Mouse (Mus musculus): ENCODE data around the gene Phrf1.

DNA sequence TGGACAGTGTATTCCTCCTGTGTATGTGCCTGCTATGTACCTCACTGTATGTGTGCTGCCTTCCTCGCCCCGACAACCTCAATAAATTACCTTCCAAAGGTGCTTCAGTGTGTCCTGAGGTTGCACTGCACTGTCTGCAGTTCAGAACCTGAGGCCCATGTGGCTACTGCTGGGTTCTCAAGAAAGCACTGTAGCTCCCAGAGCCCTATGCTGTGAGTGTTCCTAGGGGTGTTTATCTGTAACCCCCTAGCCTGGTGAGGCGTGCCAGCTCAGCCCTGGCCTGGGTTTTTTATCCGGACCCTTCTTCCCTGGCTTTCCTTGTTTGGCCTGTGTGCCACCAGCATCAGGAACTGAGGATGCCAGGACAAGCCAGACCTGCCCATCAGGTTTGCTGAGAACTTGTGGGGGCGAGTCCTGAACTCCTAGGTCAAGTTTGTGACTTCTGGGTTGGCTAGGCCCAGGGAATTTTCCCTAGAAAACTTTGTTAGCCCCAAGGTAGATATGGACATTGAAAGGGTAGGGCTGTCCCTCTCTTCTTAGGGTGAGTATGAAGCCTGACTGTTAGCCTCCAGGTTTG is 9.9 kb upstream of the Phrf1 start:
- TF ChIP-seq CTCF (IDR thresholded peaks at IDR 0.05; ENCODE audit: insufficient read depth, low read length) (no peak), POLR2A (IDR thresholded peaks at IDR 0.05; ENCODE audit: borderline replicate concordance, extremely low read depth, low read depth, low read length) (no peak)
